Mouse (Mus musculus): ENCODE results near the gene Sp2.

DNA sequence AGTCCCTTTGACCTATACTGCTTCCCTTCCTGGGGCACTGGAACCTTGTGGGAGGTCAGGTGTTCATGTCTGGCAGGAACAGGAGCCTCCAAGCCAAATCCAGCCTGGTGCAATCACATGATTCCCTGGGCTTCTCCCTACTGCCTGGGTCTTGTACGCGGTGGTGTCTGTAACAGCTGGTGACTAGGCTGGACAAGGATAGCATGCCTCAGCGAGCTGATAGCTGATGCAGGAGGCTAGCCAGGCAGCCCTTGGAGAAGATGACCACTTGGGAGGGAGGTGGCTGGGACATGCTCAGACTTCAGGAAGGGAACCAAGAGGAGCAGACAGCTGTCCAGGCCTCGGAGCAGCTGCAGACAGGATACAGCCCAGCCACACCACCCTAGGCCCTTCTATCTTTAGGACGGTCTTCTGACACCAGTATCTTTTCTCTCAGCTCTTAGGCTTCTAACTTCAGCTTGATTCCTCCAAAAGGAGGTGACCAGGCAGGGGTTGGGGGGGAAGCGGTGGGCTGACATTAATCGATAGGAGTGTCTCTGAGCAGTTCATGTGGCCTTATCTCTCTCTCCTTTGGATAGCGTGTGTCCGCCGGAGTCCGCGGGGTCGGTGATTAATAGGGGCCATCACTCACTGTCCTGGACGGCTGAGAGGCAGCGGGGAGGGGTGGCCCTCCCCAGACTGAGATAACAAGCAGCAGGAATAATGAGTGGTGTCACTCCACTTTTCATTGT is 76.2 kb downstream of the Sp2 start:
- TF ChIP-seq CTCF (IDR thresholded peaks at IDR 0.05; ENCODE audit: insufficient read depth, low read depth, low read length): no peak
- TF ChIP-seq POLR2A (IDR thresholded peaks at IDR 0.05; ENCODE audit: insufficient read depth, low read depth, low read length): no peak
